Mouse (Mus musculus) intestine, embryonic 15.5 days (tissue): ENCODE results near the gene Ets2. TPM values are rescaled to one million over a fixed set of nuclear protein-coding genes. Genes with fewer than 3 reads are reported as not detected.

Source experiments
- ATAC-seq: fragments of 200-750 bp; cut with Nextera tagmentation; 2 replicates; pipeline ENCODE4 v1.8.0; 2017; ENCODE audit warnings: moderate TSS enrichment, moderate library complexity
- H3K27ac ChIP-seq: fragments of 300-500 bp; sonication (generic); 2 replicates; pipeline ENCODE4 v1.5.1; 2015; ENCODE audit warnings: mild to moderate bottlenecking, inconsistent platforms
- H3K27me3 ChIP-seq: fragments of 300-500 bp; sonication (generic); replicated peaks from 2 replicates; pipeline ENCODE4 v1.6.1; 2015; ENCODE audit warnings: inconsistent platforms
- H3K36me3 ChIP-seq: fragments of 300-500 bp; sonication (generic); 2 replicates; pipeline ENCODE4 v1.6.1; 2015; ENCODE audit warnings: inconsistent platforms
- H3K4me1 ChIP-seq: fragments of 300-500 bp; sonication (generic); replicated peaks from 2 replicates; pipeline ENCODE4 v1.6.1; 2015; ENCODE audit warnings: inconsistent platforms
- H3K4me2 ChIP-seq: fragments of 300-500 bp; sonication (generic); replicated peaks from 2 replicates; pipeline ENCODE4 v1.6.1; 2015; ENCODE audit warnings: mild to moderate bottlenecking, inconsistent platforms
- H3K4me3 ChIP-seq: fragments of 300-500 bp; sonication (generic); replicated peaks from 2 replicates; pipeline ENCODE4 v1.5.1; 2015; ENCODE audit warnings: inconsistent platforms
- H3K9ac ChIP-seq: fragments of 300-500 bp; sonication (generic); 2 replicates; pipeline ENCODE4 v1.6.1; 2015; ENCODE audit warnings: inconsistent platforms
- H3K9me3 ChIP-seq: fragments of 300-500 bp; sonication (generic); 2 replicates; pipeline ENCODE4 v1.6.1; 2016; ENCODE audit warnings: inconsistent platforms
- WGBS: fragments of 180-500 bp; shearing (Covaris S2); methylation state at CpG from one replicate; pipeline ENCODE4 v1.1.7; 2015; 5-methylcytosine and 5-hydroxymethylcytosine counted together
- polyA plus RNA-seq: library from polyadenylated mRNA; unstranded; fragments of >200 nt; fragmentation: Nextera tagmentation; extraction: Ambion mirVana; gene quantifications from 2 replicates; pipeline ENCODE4 v1.2.1, GENCODE M21; 2015

Ets2 gene
- polyA plus RNA-seq, 1 experiment from 2014 or later = 64.7 TPM

DNA sequence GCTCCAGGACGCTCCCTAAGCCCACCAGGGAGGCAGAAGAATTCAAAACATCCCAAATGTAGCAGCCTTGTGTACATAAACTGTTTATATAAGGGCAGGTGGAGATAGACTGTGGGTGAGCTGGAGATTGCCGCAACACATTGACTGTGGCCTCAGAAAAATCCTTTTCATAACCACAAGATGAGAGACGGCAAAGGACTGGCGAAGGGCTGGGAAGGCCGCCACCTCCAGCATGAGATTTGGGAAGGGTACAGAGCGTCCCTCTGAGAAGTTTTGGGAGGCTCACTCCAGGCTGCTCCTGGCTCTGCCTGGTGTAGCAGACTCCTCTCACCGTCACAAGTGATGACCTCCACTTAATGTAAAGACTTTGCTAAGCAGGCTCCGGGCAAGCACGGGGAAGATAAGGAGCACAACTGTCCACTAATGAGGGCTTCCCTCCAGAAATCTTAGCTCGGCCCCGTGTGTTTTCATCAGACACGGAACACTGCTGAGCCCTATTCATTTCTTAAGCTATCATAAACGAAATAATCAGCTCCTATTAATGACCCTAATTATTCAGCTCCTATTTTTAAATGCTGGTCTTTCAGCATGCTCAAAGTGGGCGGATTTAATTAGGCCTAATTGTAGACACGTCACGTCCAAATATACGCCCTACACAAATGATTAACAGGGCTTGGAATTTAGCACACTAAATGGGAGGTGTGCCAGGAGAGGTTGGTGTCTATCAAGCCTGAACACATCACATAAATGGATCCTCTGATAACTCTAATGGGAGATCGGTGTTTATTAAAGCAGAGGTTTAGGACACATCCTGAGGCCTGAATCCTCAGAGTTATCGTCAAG lies 33.5 kb upstream of the Ets2 start:
- peak overlapping the region; percentile 2; the same call in 1 of the 2 replicates for H3K27ac ChIP-seq
- no peaks in the 10 kb centered on the region for H3K27me3 ChIP-seq
- no peaks in the 10 kb centered on the region for H3K36me3 ChIP-seq
- WGBS = 38% methylated on average over 19 of the region's 19 CpGs
- H3K4me2 ChIP-seq = 0 out of 2 replicates have a peak overlapping the region, but pooled peaks have one; percentile 3
- no peak overlapping the region for H3K4me3 ChIP-seq
- H3K9ac ChIP-seq = no peak overlapping the region
- peaks cover 13% of the 10 kb centered on the region for H3K4me1 ChIP-seq
- no peaks in the 10 kb centered on the region for H3K9me3 ChIP-seq
- ATAC-seq = peak; percentile 39

- no peak overlapping the region for H3K4me3 ChIP-seq
- peak overlapping the region; percentile 15 for H3K27ac ChIP-seq
- ATAC-seq = peak; percentile 44
- H3K9me3 ChIP-seq = no peaks in the 10 kb centered on the region
- peaks cover 9% of the 10 kb centered on the region for H3K4me1 ChIP-seq
- H3K36me3 ChIP-seq = no peaks in the 10 kb centered on the region
- no peak overlapping the region for H3K9ac ChIP-seq
- WGBS = 36% methylated on average over 5 of the region's 5 CpGs
- no peaks in the 10 kb centered on the region for H3K27me3 ChIP-seq
- peak overlapping the region; percentile 51 for H3K4me2 ChIP-seq
Observed at GRCm38 (mm10) chr16:95674452-95674921, 27.4 kb upstream of the Ets2 start.

DNA sequence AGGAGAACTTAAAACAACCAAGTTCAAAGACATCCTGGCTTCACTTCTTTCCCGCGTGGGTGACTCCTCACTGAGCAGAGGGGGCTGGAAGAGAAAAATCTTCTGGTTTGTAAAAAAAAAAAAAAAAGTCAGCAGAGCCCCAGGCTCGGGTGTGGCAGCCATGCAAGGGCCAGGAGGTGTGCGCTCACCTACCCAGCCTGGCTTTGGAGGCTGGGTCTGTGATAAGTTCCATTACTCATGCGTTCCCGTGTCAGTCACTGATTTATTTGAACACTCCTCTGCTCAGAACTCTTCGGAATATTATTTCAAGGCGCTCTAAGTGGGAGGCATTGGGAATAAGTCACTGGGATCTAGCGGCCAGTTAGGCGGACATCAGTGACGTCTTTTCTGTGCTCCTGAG lies 26.7 kb upstream of the Ets2 start:
- peak; percentile 57 for ATAC-seq
- Histone ChIP-seq H3K4me3 (no peak overlapping the region), H3K9me3 (no peaks in the 10 kb centered on the region), H3K9ac (no peak overlapping the region), H3K36me3 (no peaks in the 10 kb centered on the region), H3K27ac (peak overlapping the region; percentile 17; the same call in 1 of the 2 replicates), H3K4me2 (no peak overlapping the region), H3K4me1 (peaks cover 7% of the 10 kb centered on the region), H3K27me3 (no peaks in the 10 kb centered on the region)
- WGBS = 48% methylated on average over 11 of the region's 11 CpGs

- WGBS = 80% methylated on average over 3 of the region's 3 CpGs
- H3K9me3 ChIP-seq = no peaks in the 10 kb centered on the region
- H3K4me1 ChIP-seq = peaks cover 7% of the 10 kb centered on the region
- ATAC-seq = no peak
- H3K27ac ChIP-seq = no peak overlapping the region
- H3K9ac ChIP-seq = no peak overlapping the region
- H3K4me2 ChIP-seq = no peak overlapping the region
- H3K4me3 ChIP-seq = no peak overlapping the region
- no peaks in the 10 kb centered on the region for H3K27me3 ChIP-seq
- H3K36me3 ChIP-seq = no peaks in the 10 kb centered on the region
Observed at GRCm38 (mm10) chr16:95676668-95677067, 25.2 kb upstream of the Ets2 start.

GRCm38 (mm10) chr16:95682431-95682892 lies 19.4 kb upstream of the Ets2 start:
- Histone ChIP-seq H3K27ac (peak overlapping the region; percentile 54), H3K4me3 (no peak overlapping the region), H3K36me3 (no peaks in the 10 kb centered on the region), H3K27me3 (no peaks in the 10 kb centered on the region), H3K9ac (no peak overlapping the region), H3K4me2 (no peak overlapping the region), H3K4me1 (peaks cover 9% of the 10 kb centered on the region), H3K9me3 (no peaks in the 10 kb centered on the region)
- WGBS = 69% methylated on average over 6 of the region's 6 CpGs
- ATAC-seq = peak; percentile 88

DNA sequence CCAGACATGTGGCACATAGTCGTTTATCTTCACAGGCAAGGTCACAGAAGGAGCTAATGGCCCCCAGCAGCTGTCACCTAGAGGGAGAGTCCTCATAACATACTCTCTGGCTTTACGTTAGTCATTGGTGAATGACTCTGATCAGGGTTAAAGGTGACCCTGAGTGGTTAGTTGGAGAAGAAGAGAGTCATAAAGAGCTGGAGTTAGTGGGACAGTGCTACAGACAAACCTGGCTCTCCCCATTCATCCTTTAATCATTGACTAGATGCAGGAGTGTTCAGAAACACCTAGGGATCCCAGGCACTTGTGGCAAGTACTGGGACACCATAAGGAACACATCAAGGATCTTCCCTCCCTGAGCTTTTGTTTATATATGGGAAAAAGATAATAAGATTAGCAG lies 16.1 kb upstream of the Ets2 start:
- no peaks in the 10 kb centered on the region for H3K27me3 ChIP-seq
- no peaks in the 10 kb centered on the region for H3K9me3 ChIP-seq
- peak overlapping the region; percentile 64 for H3K27ac ChIP-seq
- peaks cover 9% of the 10 kb centered on the region for H3K4me1 ChIP-seq
- no peak overlapping the region for H3K4me3 ChIP-seq
- peak; percentile 78 for ATAC-seq
- H3K36me3 ChIP-seq = no peaks in the 10 kb centered on the region
- WGBS = 24% methylated on average over 2 of the region's 2 CpGs
- H3K9ac ChIP-seq = no peak overlapping the region
- H3K4me2 ChIP-seq = no peak overlapping the region

GRCm38 (mm10) chr16:95686246-95686645 lies 15.6 kb upstream of the Ets2 start:
- Histone ChIP-seq H3K36me3 (no peaks in the 10 kb centered on the region), H3K27me3 (no peaks in the 10 kb centered on the region), H3K4me1 (peaks cover 9% of the 10 kb centered on the region), H3K9me3 (no peaks in the 10 kb centered on the region), H3K4me3 (no peak overlapping the region), H3K4me2 (no peak overlapping the region), H3K27ac (peak overlapping the region; percentile 64), H3K9ac (no peak overlapping the region)
- ATAC-seq = no peak; the same call in 1 of the 2 replicates
- 67% methylated on average over 6 of the region's 6 CpGs for WGBS

GRCm38 (mm10) chr16:95686901-95687300 lies 15.0 kb upstream of the Ets2 start:
- H3K4me2 ChIP-seq = no peak overlapping the region
- H3K4me3 ChIP-seq = no peak overlapping the region
- H3K27me3 ChIP-seq = no peaks in the 10 kb centered on the region
- H3K9ac ChIP-seq = no peak overlapping the region
- 87% methylated on average over 8 of the region's 8 CpGs for WGBS
- peaks cover 9% of the 10 kb centered on the region for H3K4me1 ChIP-seq
- no peaks in the 10 kb centered on the region for H3K9me3 ChIP-seq
- H3K27ac ChIP-seq = no peak overlapping the region
- H3K36me3 ChIP-seq = no peaks in the 10 kb centered on the region
- no peak for ATAC-seq

GRCm38 (mm10) chr16:95688010-95688409 lies 13.9 kb upstream of the Ets2 start:
- Histone ChIP-seq H3K27me3 (no peaks in the 10 kb centered on the region), H3K4me1 (peaks cover 12% of the 10 kb centered on the region), H3K27ac (no peak overlapping the region), H3K4me2 (no peak overlapping the region), H3K9me3 (no peaks in the 10 kb centered on the region), H3K4me3 (no peak overlapping the region), H3K36me3 (no peaks in the 10 kb centered on the region), H3K9ac (no peak overlapping the region)
- ATAC-seq = no peak
- 81% methylated on average over 4 of the region's 4 CpGs for WGBS

GRCm38 (mm10) chr16:95696599-95696998 lies 5.3 kb upstream of the Ets2 start:
- H3K4me2 ChIP-seq = no peak overlapping the region
- H3K9me3 ChIP-seq = no peaks in the 10 kb centered on the region
- H3K4me3 ChIP-seq = no peak overlapping the region
- H3K4me1 ChIP-seq = peaks cover 9% of the 10 kb centered on the region
- H3K27ac ChIP-seq = no peak overlapping the region
- no peaks in the 10 kb centered on the region for H3K27me3 ChIP-seq
- H3K36me3 ChIP-seq = no peaks in the 10 kb centered on the region
- no peak overlapping the region for H3K9ac ChIP-seq
- ATAC-seq = no peak
- 39% methylated on average over 6 of the region's 6 CpGs for WGBS

- H3K4me2 ChIP-seq = peak overlapping the region; percentile 43
- H3K4me1 ChIP-seq = peaks cover 15% of the 10 kb centered on the region
- H3K27me3 ChIP-seq = no peaks in the 10 kb centered on the region
- no peaks in the 10 kb centered on the region for H3K9me3 ChIP-seq
- WGBS = 35% methylated on average over 3 of the region's 3 CpGs
- H3K36me3 ChIP-seq = no peaks in the 10 kb centered on the region
- no peak overlapping the region for H3K4me3 ChIP-seq
- H3K27ac ChIP-seq = peak overlapping the region; percentile 98
- H3K9ac ChIP-seq = no peak overlapping the region
- ATAC-seq = peak; percentile 69
Observed at GRCm38 (mm10) chr16:95699721-95700120, 2.2 kb upstream of the Ets2 start.

DNA sequence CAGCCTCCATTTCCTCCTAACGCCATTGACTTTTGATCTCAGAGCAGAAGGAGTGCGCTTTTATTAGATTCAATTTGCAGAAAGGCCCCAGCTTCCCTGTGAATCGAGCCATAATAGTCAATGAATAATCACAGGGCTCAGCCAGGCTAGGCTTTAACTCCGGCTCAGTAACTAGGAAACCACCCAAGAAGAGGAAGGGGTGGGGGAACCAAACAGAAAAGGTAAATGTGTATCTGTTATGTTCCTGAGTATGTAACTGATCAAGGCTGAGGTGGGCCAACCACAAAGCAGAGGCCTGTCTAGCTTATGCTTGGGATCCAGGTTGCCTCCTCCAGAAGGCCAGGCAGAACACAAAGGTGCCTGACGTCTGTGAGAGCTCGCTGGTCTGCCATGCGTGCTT lies 1.7 kb upstream of the Ets2 start:
- no peaks in the 10 kb centered on the region for H3K9me3 ChIP-seq
- peak; percentile 54 for ATAC-seq
- no peak overlapping the region for H3K9ac ChIP-seq
- 43% methylated on average over 7 of the region's 7 CpGs for WGBS
- no peaks in the 10 kb centered on the region for H3K36me3 ChIP-seq
- peak overlapping the region; percentile 98 for H3K27ac ChIP-seq
- peak overlapping the region; percentile 14; the same call in 1 of the 2 replicates for H3K4me2 ChIP-seq
- H3K4me1 ChIP-seq = peaks cover 19% of the 10 kb centered on the region
- H3K27me3 ChIP-seq = no peaks in the 10 kb centered on the region
- H3K4me3 ChIP-seq = no peak overlapping the region
